Mouse (Mus musculus) stomach, postnatal 0 days (tissue): ENCODE results near the gene Spag9. TPM values are rescaled to one million over a fixed set of nuclear protein-coding genes. Genes with fewer than 3 reads are reported as not detected.

Source experiments
- ATAC-seq: fragments of 200-750 bp; cut with Nextera tagmentation; 2 replicates; pipeline ENCODE4 v1.8.0; 2017; ENCODE audit not compliant: low FRiP score, low TSS enrichment
- DNase-seq: peaks from one replicate; pipeline ENCODE4 v3.0.0-alpha.2; 2016; ENCODE audit warnings: low spot score
- H3K27ac ChIP-seq: fragments of 300-500 bp; sonication (generic); replicated peaks from 2 replicates; pipeline ENCODE4 v1.5.1; 2014; ENCODE audit warnings: mild to moderate bottlenecking, control low read depth
- H3K27me3 ChIP-seq: fragments of 300-500 bp; sonication (generic); 2 replicates; pipeline ENCODE4 v1.6.1; 2014; ENCODE audit warnings: low read length; ENCODE audit not compliant: control insufficient read depth, insufficient read depth
- H3K36me3 ChIP-seq: fragments of 300-500 bp; sonication (generic); 2 replicates; pipeline ENCODE4 v1.6.1; 2014; ENCODE audit warnings: low read length, mixed read lengths; ENCODE audit not compliant: control insufficient read depth, insufficient read depth
- H3K4me1 ChIP-seq: fragments of 300-500 bp; sonication (generic); replicated peaks from 2 replicates; pipeline ENCODE4 v1.6.1; 2014; ENCODE audit warnings: antibody characterized with exemption; ENCODE audit not compliant: control insufficient read depth, insufficient read depth
- H3K4me2 ChIP-seq: fragments of 300-500 bp; sonication (generic); replicated peaks from 2 replicates; pipeline ENCODE4 v1.6.1; 2014; ENCODE audit warnings: low read depth, mild to moderate bottlenecking, control low read depth, moderate library complexity
- H3K4me3 ChIP-seq: fragments of 300-500 bp; sonication (generic); 2 replicates; pipeline ENCODE4 v1.5.1; 2014; ENCODE audit warnings: low read depth, low read length, control low read depth
- H3K9ac ChIP-seq: fragments of 300-500 bp; sonication (generic); 2 replicates; pipeline ENCODE4 v1.6.1; 2014; ENCODE audit warnings: mild to moderate bottlenecking, low read length, control low read depth, mixed read lengths
- H3K9me3 ChIP-seq: fragments of 300-500 bp; sonication (generic); 2 replicates; pipeline ENCODE4 v1.6.1; 2016; ENCODE audit warnings: low read length; ENCODE audit not compliant: control insufficient read depth
- CTCF ChIP-seq: IDR thresholded peaks from 2 replicates; pipeline ENCODE4 v1.5.1; 2016; ENCODE audit warnings: antibody characterized with exemption, low read depth, mild to moderate bottlenecking, moderate library complexity
- EP300 ChIP-seq: optimal IDR thresholded peaks from 2 replicates; pipeline ENCODE3; 2016; ENCODE audit warnings: antibody characterized with exemption
- WGBS: fragments of 180-500 bp; shearing (Covaris S2); extraction: QIAGEN DNeasy Blood & Tissue Kit; methylation state at CpG from one replicate; pipeline ENCODE4 v1.1.7; 2014; 5-methylcytosine and 5-hydroxymethylcytosine counted together
- polyA plus RNA-seq: library from polyadenylated mRNA; unstranded; fragments of >200 nt; fragmentation: Nextera tagmentation; extraction: Ambion mirVana; gene quantifications from 2 replicates; pipeline ENCODE4 v1.2.1, GENCODE M21; 2015

Gene Spag9
- polyA plus RNA-seq, 1 experiment from 2014 or later = 32.5 TPM

GRCm38 (mm10) chr11:93987026-93987425, 8.9 kb upstream of the Spag9 start:
- H3K27ac ChIP-seq = peak overlapping the region; percentile 94
- H3K4me3 ChIP-seq = no peak overlapping the region
- ATAC-seq = 0 out of 2 replicates have a peak, but pooled peaks have one; percentile 2
- no peak overlapping the region for H3K4me2 ChIP-seq
- DNase-seq = no peak
- WGBS = 77% methylated on average over 4 of the region's 4 CpGs
- no peak overlapping the region for H3K9ac ChIP-seq
- H3K9me3 ChIP-seq = no peaks in the 10 kb centered on the region
- H3K4me1 ChIP-seq = peaks cover 6% of the 10 kb centered on the region; the same call in 1 of the 2 replicates
- no peak for TF ChIP-seq CTCF
- TF ChIP-seq EP300 = no peak
- H3K36me3 ChIP-seq = no peaks in the 10 kb centered on the region
- H3K27me3 ChIP-seq = no peaks in the 10 kb centered on the region

DNA sequence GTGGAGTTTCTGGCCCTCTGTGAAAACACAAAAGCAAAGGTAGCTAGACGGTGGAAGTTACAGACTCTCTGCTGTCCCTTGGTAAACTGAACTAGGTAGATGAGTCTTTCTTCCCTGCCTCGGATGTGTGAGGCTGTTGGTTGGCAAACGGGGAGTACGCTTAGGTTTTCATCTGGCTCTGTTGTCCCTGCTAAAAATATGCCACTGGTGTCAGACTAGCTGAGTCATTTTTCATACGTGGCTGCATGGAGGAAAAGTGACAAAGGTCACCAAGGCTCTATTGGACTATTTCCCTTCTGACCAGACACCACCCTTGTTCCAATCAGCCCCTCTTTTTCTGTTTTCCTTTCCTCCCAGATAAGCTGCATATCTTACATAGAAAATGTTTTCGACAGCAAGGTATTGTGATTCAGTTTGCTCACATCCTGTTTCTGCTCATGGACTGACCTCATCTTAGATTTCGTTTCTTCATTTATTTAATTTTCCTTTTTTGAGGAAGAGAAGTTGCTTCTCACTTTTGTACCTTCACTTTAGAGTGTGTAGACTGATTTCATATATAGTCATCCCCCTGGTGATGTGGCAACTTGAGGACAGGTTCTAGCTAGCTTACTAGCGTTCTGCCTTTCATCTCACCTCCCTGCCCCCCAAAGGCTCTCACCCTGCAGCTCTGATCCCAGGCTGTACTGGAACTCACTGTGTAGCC, 8.1 kb upstream of the Spag9 start:
- no peaks in the 10 kb centered on the region for H3K27me3 ChIP-seq
- H3K4me3 ChIP-seq = no peak overlapping the region
- H3K9ac ChIP-seq = 0 out of 2 replicates have a peak overlapping the region, but pooled peaks have one; percentile 13
- TF ChIP-seq CTCF (no peak), EP300 (no peak)
- 46% methylated on average over 8 of the region's 8 CpGs for whole genome bisulfite sequencing
- H3K4me2 ChIP-seq = peak overlapping the region; percentile 29
- peak; percentile 44 for DNase-seq
- no peaks in the 10 kb centered on the region for H3K36me3 ChIP-seq
- no peaks in the 10 kb centered on the region for H3K9me3 ChIP-seq
- peaks cover 6% of the 10 kb centered on the region; the same call in 1 of the 2 replicates for H3K4me1 ChIP-seq
- peak; percentile 83 for ATAC-seq
- H3K27ac ChIP-seq = peak overlapping the region; percentile 94

- peak overlapping the region; percentile 29 for H3K4me2 ChIP-seq
- H3K27ac ChIP-seq = peak overlapping the region; percentile 94
- peaks cover 6% of the 10 kb centered on the region; the same call in 1 of the 2 replicates for H3K4me1 ChIP-seq
- no peaks in the 10 kb centered on the region for H3K27me3 ChIP-seq
- 0 out of 2 replicates have a peak overlapping the region, but pooled peaks have one; percentile 13 for H3K9ac ChIP-seq
- DNase-seq (peak; percentile 40), ATAC-seq (peak; percentile 79)
- peak; percentile 8 for TF ChIP-seq EP300
- no peak for TF ChIP-seq CTCF
- H3K4me3 ChIP-seq = no peak overlapping the region
- WGBS = 30% methylated on average over 12 of the region's 12 CpGs
- no peaks in the 10 kb centered on the region for H3K36me3 ChIP-seq
- no peaks in the 10 kb centered on the region for H3K9me3 ChIP-seq
Measured at GRCm38 (mm10) chr11:93988328-93989062, 7.4 kb upstream of the Spag9 start.

- ATAC-seq (no peak), DNase-seq (no peak)
- Histone ChIP-seq H3K27me3 (no peaks in the 10 kb centered on the region), H3K4me1 (peaks cover 9% of the 10 kb centered on the region; the same call in 1 of the 2 replicates), H3K4me2 (peak overlapping the region; percentile 83), H3K4me3 (peak overlapping the region; percentile 98), H3K27ac (peak overlapping the region; percentile 99), H3K36me3 (no peaks in the 10 kb centered on the region), H3K9ac (peak overlapping the region; percentile 50), H3K9me3 (no peaks in the 10 kb centered on the region)
- 35% methylated on average over 5 of the region's 5 CpGs for WGBS
- no peak for TF ChIP-seq CTCF
- TF ChIP-seq EP300 = no peak
Measured at GRCm38 (mm10) chr11:93994531-93994930, 1.4 kb upstream of the Spag9 start.

GRCm38 (mm10) chr11:93995111-93995719, 676 bp upstream of the Spag9 start:
- ATAC-seq (peak; percentile 92), DNase-seq (peak; percentile 85)
- Histone ChIP-seq H3K9me3 (no peaks in the 10 kb centered on the region), H3K36me3 (no peaks in the 10 kb centered on the region), H3K4me1 (peaks cover 9% of the 10 kb centered on the region; the same call in 1 of the 2 replicates), H3K4me3 (peak overlapping the region; percentile 98), H3K9ac (peak overlapping the region; percentile 76), H3K4me2 (peak overlapping the region; percentile 83), H3K27ac (peak overlapping the region; percentile 99), H3K27me3 (no peaks in the 10 kb centered on the region)
- 2% methylated on average over 15 of the region's 15 CpGs for WGBS
- TF ChIP-seq EP300 (no peak), CTCF (no peak)
